Mouse (Mus musculus): ENCODE results near the gene Gm4881. TPM values are rescaled to one million over a fixed set of nuclear protein-coding genes. Genes with fewer than 3 reads are reported as not detected.
A peak's percentile ranks its signal among the peaks of the same experiment; 100 is the strongest.

The Gm4881 gene
- total RNA-seq, 2 experiments from 2014 or later, result not detected

GRCm38 (mm10) chr7:24889431-24890220, 54.7 kb downstream of the Gm4881 start:
- no peak for TF ChIP-seq CTCF (IDR thresholded peaks at IDR 0.05)
- H3K27ac ChIP-seq, result no peak overlapping the region; the same call in 1 of the 2 replicates

DNA sequence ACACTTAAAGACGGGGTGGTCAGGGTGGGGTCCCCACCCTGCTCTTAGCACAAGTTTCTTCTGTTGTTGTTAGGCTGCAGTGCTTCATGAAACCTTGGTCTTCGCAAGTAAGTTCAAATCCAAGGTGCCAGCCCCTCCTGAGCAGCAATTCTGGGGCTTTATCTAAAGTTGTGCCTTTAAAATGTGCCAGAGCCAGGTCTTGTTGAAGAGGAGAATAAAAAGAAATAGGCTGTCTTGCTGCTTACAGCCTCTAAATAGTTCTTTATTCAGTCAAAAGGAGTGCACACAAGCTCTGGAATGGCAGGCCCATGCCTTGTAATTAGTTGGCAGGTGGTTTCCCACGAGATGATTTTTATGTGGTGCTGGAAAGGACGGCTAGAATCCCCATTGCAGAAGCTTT, 57.2 kb downstream of the Gm4881 start:
- TF ChIP-seq CTCF (IDR thresholded peaks at IDR 0.05), result no peak
- intact Hi-C loops (cut with DNase I), result loop anchor here (10.0 kb wide), 1 partner anchor 772 kb away; the partner anchor contains the start of gene Zfp112
- DNase-seq, result no peak
- H3K27ac ChIP-seq, result peak overlapping the region; percentile 8; the same call in 1 of the 2 replicates
- H3K4me3 ChIP-seq, result no peak overlapping the region

More at GRCm38 (mm10) chr7:24889431-24890220, 54.7 kb downstream of the Gm4881 start:
- no peak for DNase-seq
- intact Hi-C loops (cut with DNase I), result loop anchor here (1.0 to 10.0 kb wide), 3 partner anchors 15 to 775 kb away; partner anchors contain the start of gene Zfp112
- no peak overlapping the region for H3K4me3 ChIP-seq

GRCm38 (mm10) chr7:24886308-24886633, 58.0 kb downstream of the Gm4881 start:
- intact Hi-C loops (cut with DNase I), result loop anchor here (10.0 kb wide), 1 partner anchor 771 kb away; the partner anchor contains the start of gene Zfp112
- no peak for DNase-seq
- no peak for TF ChIP-seq CTCF (IDR thresholded peaks at IDR 0.05)
- peak overlapping the region; percentile 96 for H3K27ac ChIP-seq
- H3K4me3 ChIP-seq, result peak overlapping the region; percentile 94

- intact Hi-C loops (cut with DNase I), result loop anchor here (2.0 to 10.0 kb wide), 2 partner anchors 85 to 771 kb away; partner anchors contain the start of gene Zfp112
- DNase-seq, result no peak
- no peak for TF ChIP-seq CTCF (IDR thresholded peaks at IDR 0.05)
- Histone ChIP-seq H3K27ac (peak overlapping the region; percentile 96), H3K4me3 (peak overlapping the region; percentile 94)
Measured at GRCm38 (mm10) chr7:24885468-24886307, 58.6 kb downstream of the Gm4881 start.

- intact Hi-C loops (cut with DNase I), result loop anchor here (2.0 to 10.0 kb wide), 2 partner anchors 86 to 770 kb away; partner anchors contain the start of gene Zfp112
- DNase-seq, result no peak
- TF ChIP-seq CTCF (IDR thresholded peaks at IDR 0.05), result no peak
Measured at GRCm38 (mm10) chr7:24884693-24885291, 59.5 kb downstream of the Gm4881 start.

DNA sequence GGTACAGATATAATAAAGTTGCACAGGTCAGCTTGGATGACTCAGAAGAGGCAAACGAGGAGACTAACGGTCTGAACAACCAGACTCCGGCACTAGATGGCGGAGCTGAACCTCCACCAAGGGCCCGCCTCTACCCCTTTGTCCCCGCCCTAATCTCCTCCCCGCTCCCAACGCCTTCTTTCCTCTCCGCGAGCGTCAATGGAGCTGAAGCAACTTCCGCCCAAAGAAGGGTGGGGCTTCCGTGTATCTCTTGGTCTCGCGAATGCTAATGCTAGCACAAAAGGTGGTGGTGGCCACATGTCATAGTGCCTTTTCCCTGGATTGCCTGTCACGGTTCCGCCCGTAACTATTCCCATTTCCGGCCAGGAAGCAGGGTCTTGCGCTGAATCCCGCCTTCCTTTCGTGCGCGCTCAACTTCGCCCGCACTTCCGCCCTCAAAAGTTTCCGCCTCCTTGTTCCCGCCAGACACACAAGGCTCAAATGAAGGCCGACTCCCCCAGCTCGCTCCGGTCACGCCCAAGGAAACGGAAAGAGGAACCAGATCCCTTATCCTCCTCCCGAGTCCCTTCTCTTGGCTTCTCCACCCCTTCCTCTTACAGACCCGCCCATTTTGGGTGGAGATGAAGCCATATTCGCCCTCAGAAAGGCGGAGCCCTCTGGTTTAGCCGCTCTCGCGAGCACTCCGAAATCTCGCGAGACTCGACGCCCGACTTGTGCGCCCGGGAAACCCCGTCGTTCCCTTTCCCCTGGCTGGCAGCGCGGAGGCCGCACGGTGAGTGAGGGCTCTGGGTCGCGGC, 60.2 kb downstream of the Gm4881 start, which contains the start of gene Rps19:
Gene Rps19 (plus strand): TSS at position 476 of the 797 bp plus-strand sequence.
- intact Hi-C loops (cut with DNase I), result loop anchor here (2.0 to 10.0 kb wide), 2 partner anchors 87 to 769 kb away; partner anchors contain the start of gene Zfp112
- TF ChIP-seq CTCF (IDR thresholded peaks at IDR 0.05), result peak; percentile 78

More at GRCm38 (mm10) chr7:24884693-24885291, 59.5 kb downstream of the Gm4881 start:
- peak overlapping the region; percentile 94 for H3K4me3 ChIP-seq
- H3K27ac ChIP-seq, result peak overlapping the region; percentile 96

GRCm38 (mm10) chr7:24882416-24883199, 61.7 kb downstream of the Gm4881 start:
- intact Hi-C loops (cut with DNase I), result loop anchor here (10.0 kb wide), 1 partner anchor 768 kb away; the partner anchor contains the start of gene Zfp112

More for the DNA sequence above, 60.2 kb downstream of the Gm4881 start, which contains the start of gene Rps19:
- peak; percentile 99 for DNase-seq
- peak within 1 kb of the TSS; percentile 96 for H3K27ac ChIP-seq
- H3K4me3 ChIP-seq, result peak within 1 kb of the TSS; percentile 94

GRCm38 (mm10) chr7:24879620-24880019, 64.7 kb downstream of the Gm4881 start:
- intact Hi-C loops (cut with DNase I), result loop anchor here (10.0 kb wide), 1 partner anchor 765 kb away; the partner anchor contains the start of gene Zfp112
- no peak for TF ChIP-seq CTCF (IDR thresholded peaks at IDR 0.05)

More at GRCm38 (mm10) chr7:24882416-24883199, 61.7 kb downstream of the Gm4881 start:
- no peak for DNase-seq
- Histone ChIP-seq H3K27ac (no peak overlapping the region), H3K4me3 (no peak overlapping the region)
- no peak for TF ChIP-seq CTCF (IDR thresholded peaks at IDR 0.05)

DNA sequence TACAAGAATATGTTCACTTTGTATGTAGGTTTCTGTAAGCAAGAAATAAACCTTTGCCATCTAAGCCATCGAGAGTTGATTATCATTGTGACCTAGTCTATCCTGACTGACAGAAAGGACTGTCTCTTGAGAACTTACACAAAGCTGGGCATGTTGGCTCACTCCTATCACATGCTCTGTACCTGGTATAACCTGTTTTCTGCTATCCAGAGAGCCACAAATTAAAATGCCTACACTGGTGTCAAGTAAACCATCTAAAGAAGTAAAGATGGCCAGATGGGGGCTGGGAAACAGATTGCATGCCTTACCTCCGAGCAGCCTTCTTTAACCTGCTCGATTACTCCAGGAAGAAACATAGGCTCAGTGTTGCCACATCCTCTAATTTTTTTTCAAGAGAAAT, 66.7 kb downstream of the Gm4881 start:
- no peak for DNase-seq
- no peak overlapping the region for H3K4me3 ChIP-seq
- H3K27ac ChIP-seq, result no peak overlapping the region
- intact Hi-C loops (cut with DNase I), result no loop called here
- no peak for TF ChIP-seq CTCF (IDR thresholded peaks at IDR 0.05)

More at GRCm38 (mm10) chr7:24879620-24880019, 64.7 kb downstream of the Gm4881 start:
- Histone ChIP-seq H3K27ac (no peak overlapping the region), H3K4me3 (no peak overlapping the region)
- DNase-seq, result no peak

Small RNA genes within 50 kb of the gene (microRNA-seq; reads per million reads assigned to microRNA genes)
- not detected for gene Mir7046
- not detected for gene Mir7047

Other genes with a start within 250 kb of the Gm4881 start
- gene BC049730, start 235.3 kb downstream of the Gm4881 start, total RNA-seq (2021), result not detected
- not detected for gene Gm4763, start 217.6 kb downstream of the Gm4881 start, total RNA-seq (2021)
- gene Cd177, start 184.2 kb downstream of the Gm4881 start, total RNA-seq (2021), result not detected
- gene Ceacam10, start 167.3 kb downstream of the Gm4881 start, total RNA-seq (2021), result not detected
- gene Gm9844, start 82.3 kb downstream of the Gm4881 start, total RNA-seq (2021), result not detected
- not detected for gene Lypd4, start 74.6 kb downstream of the Gm4881 start, total RNA-seq (2021)
- not detected for gene Dmrtc2, start 74.4 kb downstream of the Gm4881 start, total RNA-seq (2021)
- 100 to 1,000 TPM; 326 to 419 TPM for gene Rps19, start 60.1 kb downstream of the Gm4881 start, total RNA-seq (2021)
- not detected for gene Cd79a, start 47.1 kb downstream of the Gm4881 start, total RNA-seq (2021)
- gene Arhgef1, start 41.6 kb downstream of the Gm4881 start, total RNA-seq (2021), result 10 to 100 TPM; 28.4 to 29.3 TPM
- 100 to 1,000 TPM; 231 to 243 TPM for gene Rabac1, start 28.3 kb upstream of the Gm4881 start, total RNA-seq (2021)
- not detected for gene Atp1a3, start 61.5 kb upstream of the Gm4881 start, total RNA-seq (2021)
- gene Grik5, start 127.9 kb upstream of the Gm4881 start, total RNA-seq (2021), result 1 to 10 TPM; 2.4 to 3.1 TPM
- gene Zfp574, start 128.1 kb upstream of the Gm4881 start, total RNA-seq (2021), result 1 to 10 TPM; 7.2 to 9.2 TPM
- under 1 TPM; 0.08 to 0.13 TPM for gene Pou2f2, start 235.2 kb upstream of the Gm4881 start, total RNA-seq (2021)